In the genomic region with DNA sequence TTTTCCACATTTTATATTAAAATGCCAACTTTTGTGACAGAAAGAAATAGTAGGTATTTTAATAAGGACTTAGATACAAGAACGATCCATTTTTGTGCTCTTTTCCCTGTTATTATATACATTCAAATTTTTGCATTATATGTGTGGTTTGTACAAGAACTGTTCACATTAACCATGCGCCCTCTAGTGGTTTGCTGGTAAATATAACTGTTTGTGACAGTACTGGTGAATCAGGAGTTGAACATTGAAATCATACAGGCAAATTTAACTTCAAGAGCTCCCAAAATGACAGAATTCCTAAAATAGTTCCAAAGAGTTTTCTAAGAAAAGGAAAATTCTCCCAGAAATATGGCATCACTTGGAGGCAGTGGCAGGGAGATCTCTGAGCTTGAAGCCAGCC, we compare ENCODE assay signal across 10 mouse cellular contexts. TPM values are rescaled to one million over a fixed set of nuclear protein-coding genes. Genes with fewer than 3 reads are reported as not detected.
DNase-seq lines count a peak whose midpoint lies in the region; ATAC-seq and TF ChIP-seq lines count a peak whose summit lies in the region.
"Had no signal": no experiment of that assay in that cellular context is flagged by ENCODE, and none has a peak within 500 bp of the region (broad histone marks: within the 10 kb centered on the region; RNA-seq: fewer than 3 reads in every experiment).

No protein-coding gene starts in this region.

- 2% methylated on average over 2 of the region's 2 CpGs for WGBS in cerebellum, adult 2 months

- TF ChIP-seq CTCF in cerebellum, adult 2 months (IDR thresholded peaks at IDR 0.05; ENCODE audit: borderline replicate concordance, insufficient read depth, low read depth, low read length): peak; percentile 50

- peak in 1 of 2 experiments; percentile 51 for DNase-seq in cerebellum, adult 2 months
- no peak for DNase-seq in cerebellum, adult 11 months
- peak; percentile 46 for DNase-seq in layer of hippocampus, adult 9-10 months (ENCODE audit: low spot score)
- no peak for DNase-seq in layer of hippocampus, adult 9-11 months
- DNase-seq in CD4-positive helper T cell, adult 2 months (ENCODE audit: low read depth, low spot score): peak; percentile 52
- peak; percentile 71 to 73 for DNase-seq in cerebellum, postnatal 14 days
- no peak for DNase-seq in urinary bladder, postnatal 10 days (ENCODE audit: low spot score)

- H3K4me1 ChIP-seq in cerebellum, adult 2 months (ENCODE audit: control insufficient read depth, insufficient read depth, low read length): no peaks in the 10 kb centered on the region

- ATAC-seq in megakaryocyte-erythroid progenitor cell, adult 5-6 weeks (replicated peaks; ENCODE audit: low FRiP score, low TSS enrichment, poor library complexity, severe bottlenecking): peak; percentile 59; the same call in 1 of the 2 replicates

- TF ChIP-seq POLR2A in cerebellum, adult 2 months (IDR thresholded peaks at IDR 0.05; ENCODE audit: borderline replicate concordance, insufficient read depth, low read length): no peak

- no peak overlapping the region for H3K4me3 ChIP-seq in cerebellum, adult 2 months (replicated peaks; ENCODE audit: insufficient read depth, low read depth, low read length)
- H3K4me3 ChIP-seq: heart, embryonic 15.5 days had no signal

- H3K27me3 ChIP-seq in cerebellum, adult 2 months (ENCODE audit: control insufficient read depth, insufficient read depth, low read length): no peaks in the 10 kb centered on the region

- no peak overlapping the region for H3K27ac ChIP-seq in cerebellum, adult 2 months (ENCODE audit: insufficient read depth, low read length)
- H3K27ac ChIP-seq: heart, embryonic 15.5 days; macrophage had no signal

RNA-seq across cellular contexts. Expression of gene Hepacam2, which starts 1.9 kb away (rescaled TPM):
- polyA plus RNA-seq in cerebellum, adult 2 months (2012; rRNA removed): 0.33 and 0.70 TPM in 2 replicates
- total RNA-seq in megakaryocyte-erythroid progenitor cell, adult 5-6 weeks (2014; fragmentation: Nextera tagmentation): not detected in 2 replicates
- 0.33 TPM in 1 of 2 replicates, not detected in the other for total RNA-seq in megakaryocyte-erythroid progenitor cell, adult 5-6 weeks (2017)

RNA-seq across cellular contexts. Expression of gene Vps50, which starts 2.0 kb away (rescaled TPM):
- 28.1 and 29.2 TPM in 2 replicates for polyA plus RNA-seq in cerebellum, adult 2 months (2012; rRNA removed)
- total RNA-seq in megakaryocyte-erythroid progenitor cell, adult 5-6 weeks (2014; fragmentation: Nextera tagmentation): 28.8 and 30.6 TPM in 2 replicates
- total RNA-seq in megakaryocyte-erythroid progenitor cell, adult 5-6 weeks (2017): 51.3 and 65.7 TPM in 2 replicates

Comparison
In these comparisons a context has a peak if more than half of its experiments do, and no peak if none do; other contexts are left out.
1. DNase-seq: peak in layer of hippocampus, adult 9-10 months (single experiment), CD4-positive helper T cell, adult 2 months (single experiment) and cerebellum, postnatal 14 days (2 of 2); none in cerebellum, adult 11 months (single experiment), layer of hippocampus, adult 9-11 months (single experiment) and urinary bladder, postnatal 10 days (single experiment).